Mouse (Mus musculus) forebrain, postnatal 0 days (tissue): ENCODE data around the gene Gmppb. TPM values are rescaled to one million over a fixed set of nuclear protein-coding genes. Genes with fewer than 3 reads are reported as not detected.

Experiments used
- ATAC-seq: fragments of 200-750 bp; cut with Nextera tagmentation; 2 replicates; pipeline ENCODE4 v1.8.0; 2017; ENCODE audit warnings: mild to moderate bottlenecking, moderate library complexity
- DNase-seq: peaks from one replicate; pipeline ENCODE4 v3.0.0-alpha.2; 2015
- H3K27ac ChIP-seq: fragments of 300-500 bp; sonication (generic); 2 replicates; pipeline ENCODE4 v1.5.1; 2014; ENCODE audit warnings: low read depth, mild to moderate bottlenecking, antibody characterized with exemption, low read length, moderate library complexity, mixed read lengths
- H3K27me3 ChIP-seq: fragments of 300-500 bp; sonication (generic); 2 replicates; pipeline ENCODE4 v1.6.1; 2014; ENCODE audit warnings: mild to moderate bottlenecking, low read length, mixed read lengths; ENCODE audit not compliant: insufficient read depth
- H3K36me3 ChIP-seq: fragments of 300-500 bp; sonication (generic); 2 replicates; pipeline ENCODE4 v1.6.1; 2014; ENCODE audit warnings: mild to moderate bottlenecking, moderate library complexity; ENCODE audit not compliant: insufficient read depth
- H3K4me1 ChIP-seq: fragments of 300-500 bp; sonication (generic); 2 replicates; pipeline ENCODE4 v1.6.1; 2014; ENCODE audit warnings: antibody characterized with exemption; ENCODE audit not compliant: insufficient read depth
- H3K4me2 ChIP-seq: fragments of 300-500 bp; sonication (generic); 2 replicates; pipeline ENCODE4 v1.6.1; 2014; ENCODE audit warnings: low read depth, mild to moderate bottlenecking, moderate library complexity
- H3K4me3 ChIP-seq: fragments of 300-500 bp; sonication (generic); 2 replicates; pipeline ENCODE4 v1.5.1; 2014; ENCODE audit warnings: low read depth, low read length, mixed read lengths
- H3K9ac ChIP-seq: fragments of 300-500 bp; sonication (generic); 2 replicates; pipeline ENCODE4 v1.6.1; 2014; ENCODE audit warnings: mild to moderate bottlenecking
- H3K9me3 ChIP-seq: fragments of 300-500 bp; sonication (generic); 2 replicates; pipeline ENCODE4 v1.6.1; 2016; ENCODE audit warnings: low read length
- CTCF ChIP-seq: sonication (generic); IDR thresholded peaks from 2 replicates; pipeline ENCODE4 v1.5.1; 2016; ENCODE audit warnings: antibody characterized with exemption, control low read depth, low read depth
- WGBS: fragments of 180-500 bp; shearing (Covaris S2); extraction: QIAGEN DNeasy Blood & Tissue Kit; methylation state at CpG from one replicate; pipeline ENCODE4 v1.1.7; 2014; 5-methylcytosine and 5-hydroxymethylcytosine counted together
- polyA plus RNA-seq: library from polyadenylated mRNA; unstranded; fragments of >200 nt; fragmentation: Nextera tagmentation; extraction: Ambion mirVana; gene quantifications from 2 replicates; pipeline ENCODE4 v1.2.1, GENCODE M21; 2015
- total RNA-seq: library from RNA; depleted of rRNA; stranded (reverse); fragments of >200 nt; gene quantifications from 2 replicates; pipeline ENCODE4 v1.2.3, GENCODE M21; 2014

Gmppb gene
- total and polyA plus RNA-seq, 2 experiments from 2014 or later, result 16.0 to 18.6 TPM

GRCm38 (mm10) chr9:108055061-108055460 is 6.0 kb downstream of the Gmppb start:
- Histone ChIP-seq H3K4me3 (no peak overlapping the region), H3K27me3 (no peaks in the 10 kb centered on the region), H3K27ac (no peak overlapping the region), H3K9me3 (no peaks in the 10 kb centered on the region), H3K4me2 (no peak overlapping the region), H3K36me3 (peaks cover 82% of the 10 kb centered on the region), H3K9ac (no peak overlapping the region), H3K4me1 (no peaks in the 10 kb centered on the region)
- WGBS, result 84% methylated on average over 1 of the region's 1 CpGs
- ATAC-seq (no peak), DNase-seq (no peak)
- TF ChIP-seq CTCF, result no peak

- H3K36me3 ChIP-seq, result peaks cover 78% of the 10 kb centered on the region
- 89% methylated on average over 6 of the region's 6 CpGs for WGBS
Observed at GRCm38 (mm10) chr9:108055661-108056237, 6.7 kb downstream of the Gmppb start.

GRCm38 (mm10) chr9:108056361-108057261 is 7.6 kb downstream of the Gmppb start:
- 82% methylated on average over 28 of the region's 28 CpGs for WGBS
- H3K27ac ChIP-seq, result no peak overlapping the region
- no peaks in the 10 kb centered on the region for H3K9me3 ChIP-seq
- no peaks in the 10 kb centered on the region for H3K4me1 ChIP-seq
- H3K9ac ChIP-seq, result no peak overlapping the region
- H3K4me3 ChIP-seq, result no peak overlapping the region
- H3K36me3 ChIP-seq, result peaks cover 76% of the 10 kb centered on the region
- no peak for TF ChIP-seq CTCF
- H3K27me3 ChIP-seq, result no peaks in the 10 kb centered on the region
- no peak for DNase-seq
- H3K4me2 ChIP-seq, result no peak overlapping the region
- ATAC-seq, result no peak

More at GRCm38 (mm10) chr9:108055661-108056237, 6.7 kb downstream of the Gmppb start:
- Histone ChIP-seq H3K4me3 (no peak overlapping the region), H3K9me3 (no peaks in the 10 kb centered on the region), H3K9ac (no peak overlapping the region), H3K4me2 (no peak overlapping the region), H3K4me1 (no peaks in the 10 kb centered on the region), H3K27ac (no peak overlapping the region), H3K27me3 (no peaks in the 10 kb centered on the region)
- DNase-seq (no peak), ATAC-seq (no peak)
- TF ChIP-seq CTCF, result no peak

DNA sequence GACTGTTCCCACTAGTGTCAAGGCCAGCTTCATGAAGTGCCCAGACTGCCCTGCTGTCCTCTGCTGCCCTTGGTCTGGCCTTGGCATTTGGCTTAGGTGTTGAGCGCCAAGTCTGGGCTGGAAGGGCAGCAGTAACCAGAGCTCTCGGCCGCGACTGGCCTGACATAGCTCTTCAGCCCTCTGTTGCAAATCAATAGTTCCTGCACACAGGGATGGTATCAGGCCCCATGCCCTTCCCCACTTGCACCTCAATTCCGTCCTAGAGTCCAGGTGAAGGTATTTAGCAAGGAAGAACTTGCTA is 8.2 kb downstream of the Gmppb start:
- no peak overlapping the region for H3K27ac ChIP-seq

DNA sequence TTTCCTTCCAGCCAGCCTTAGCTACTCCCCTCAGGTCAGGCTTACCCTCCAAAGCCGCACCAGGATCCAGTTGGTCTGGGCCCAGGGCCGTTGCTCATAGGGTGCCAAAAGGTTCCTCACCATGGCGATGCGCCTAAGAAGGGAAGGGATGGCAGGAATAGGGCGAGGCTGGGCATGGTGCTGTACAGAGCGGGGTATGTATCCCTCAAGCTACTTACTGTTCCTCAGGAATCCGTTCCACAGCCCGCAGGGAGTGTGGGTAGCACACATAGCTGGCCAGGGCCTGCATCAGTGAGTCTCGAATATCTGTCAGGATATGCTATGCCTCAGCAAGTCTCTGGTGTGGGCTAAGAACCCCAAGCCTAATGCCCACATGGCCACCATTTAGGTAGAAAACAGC is 9.2 kb downstream of the Gmppb start:
- no peak overlapping the region for H3K4me2 ChIP-seq

More for the DNA sequence above, 8.2 kb downstream of the Gmppb start:
- H3K4me2 ChIP-seq, result no peak overlapping the region
- no peak overlapping the region for H3K4me3 ChIP-seq
- no peak overlapping the region for H3K9ac ChIP-seq
- DNase-seq (no peak), ATAC-seq (no peak)
- H3K27me3 ChIP-seq, result no peaks in the 10 kb centered on the region
- peaks cover 78% of the 10 kb centered on the region for H3K36me3 ChIP-seq
- H3K4me1 ChIP-seq, result no peaks in the 10 kb centered on the region
- 88% methylated on average over 5 of the region's 5 CpGs for WGBS
- TF ChIP-seq CTCF, result no peak
- H3K9me3 ChIP-seq, result no peaks in the 10 kb centered on the region

DNA sequence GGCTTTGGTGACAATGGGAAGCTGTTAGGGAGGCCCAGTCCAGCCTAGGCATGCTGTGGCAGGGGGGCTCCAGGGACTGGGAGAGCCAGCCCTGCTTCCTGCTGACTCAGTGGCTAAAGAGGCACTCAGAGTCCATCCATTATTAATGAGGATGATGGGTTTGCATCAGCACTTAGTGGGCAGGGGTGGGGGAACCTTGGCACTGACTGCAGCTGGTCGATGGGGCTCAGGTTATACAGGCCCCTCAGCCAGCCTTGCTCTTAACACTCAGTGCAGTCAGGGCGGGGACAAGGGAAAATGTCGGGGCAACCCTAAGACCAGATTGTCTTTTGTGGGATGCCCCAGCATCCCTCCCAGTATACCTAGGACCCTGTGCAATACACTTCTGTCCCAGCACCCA is 13.1 kb downstream of the Gmppb start:
- no peak for DNase-seq
- Histone ChIP-seq H3K4me3 (no peak overlapping the region), H3K27me3 (no peaks in the 10 kb centered on the region), H3K36me3 (peaks cover 63% of the 10 kb centered on the region), H3K9ac (no peak overlapping the region), H3K9me3 (no peaks in the 10 kb centered on the region), H3K4me2 (no peak overlapping the region), H3K27ac (no peak overlapping the region), H3K4me1 (no peaks in the 10 kb centered on the region)
- no peak for ATAC-seq
- no peak for TF ChIP-seq CTCF
- WGBS, result 87% methylated on average over 3 of the region's 3 CpGs

More for the DNA sequence above, 9.2 kb downstream of the Gmppb start:
- DNase-seq, result no peak
- Histone ChIP-seq H3K9me3 (no peaks in the 10 kb centered on the region), H3K4me3 (no peak overlapping the region), H3K27ac (no peak overlapping the region), H3K36me3 (peaks cover 89% of the 10 kb centered on the region), H3K4me1 (no peaks in the 10 kb centered on the region), H3K27me3 (no peaks in the 10 kb centered on the region), H3K9ac (no peak overlapping the region)
- ATAC-seq, result no peak
- 90% methylated on average over 9 of the region's 9 CpGs for WGBS
- no peak for TF ChIP-seq CTCF

DNA sequence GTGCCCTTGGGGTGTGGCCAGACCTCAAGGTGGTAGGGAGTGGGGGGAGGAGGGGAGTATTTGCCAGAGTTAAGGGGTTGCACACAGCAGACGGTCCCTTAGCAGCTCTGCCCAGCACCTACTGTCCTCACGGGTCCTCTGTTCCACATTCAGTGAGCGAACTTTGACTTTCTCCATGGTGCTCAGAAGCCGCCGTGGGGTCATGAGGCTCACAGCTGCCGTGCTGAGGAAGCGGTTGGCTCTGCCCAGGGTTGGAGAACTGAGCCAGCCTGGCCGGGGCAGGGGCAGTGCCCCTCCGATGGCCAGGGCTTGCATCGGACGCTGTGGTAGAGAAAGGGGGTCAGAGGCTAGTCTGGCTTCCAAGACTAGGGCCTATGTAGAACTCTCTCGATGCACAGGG is 14.3 kb downstream of the Gmppb start:
- H3K9ac ChIP-seq, result no peak overlapping the region
- no peak overlapping the region for H3K4me3 ChIP-seq
- no peak overlapping the region for H3K27ac ChIP-seq
- 90% methylated on average over 12 of the region's 12 CpGs for WGBS
- DNase-seq (no peak), ATAC-seq (no peak)
- H3K9me3 ChIP-seq, result no peaks in the 10 kb centered on the region
- H3K4me1 ChIP-seq, result no peaks in the 10 kb centered on the region
- H3K27me3 ChIP-seq, result no peaks in the 10 kb centered on the region
- no peak for TF ChIP-seq CTCF
- peaks cover 51% of the 10 kb centered on the region for H3K36me3 ChIP-seq
- no peak overlapping the region for H3K4me2 ChIP-seq
